Mouse (Mus musculus): Measurements from ENCODE around the gene Cfap57. TPM values are rescaled to one million over a fixed set of nuclear protein-coding genes. Genes with fewer than 3 reads are reported as not detected.
"Not testable (repeated sequence)": the region's sequence is repeated elsewhere in the genome, so short reads cannot be mapped to it uniquely, and the experiment has no call there.

Gene Cfap57
- polyA plus RNA-seq, 1 experiment from 2014 or later, result 0.97 TPM

DNA sequence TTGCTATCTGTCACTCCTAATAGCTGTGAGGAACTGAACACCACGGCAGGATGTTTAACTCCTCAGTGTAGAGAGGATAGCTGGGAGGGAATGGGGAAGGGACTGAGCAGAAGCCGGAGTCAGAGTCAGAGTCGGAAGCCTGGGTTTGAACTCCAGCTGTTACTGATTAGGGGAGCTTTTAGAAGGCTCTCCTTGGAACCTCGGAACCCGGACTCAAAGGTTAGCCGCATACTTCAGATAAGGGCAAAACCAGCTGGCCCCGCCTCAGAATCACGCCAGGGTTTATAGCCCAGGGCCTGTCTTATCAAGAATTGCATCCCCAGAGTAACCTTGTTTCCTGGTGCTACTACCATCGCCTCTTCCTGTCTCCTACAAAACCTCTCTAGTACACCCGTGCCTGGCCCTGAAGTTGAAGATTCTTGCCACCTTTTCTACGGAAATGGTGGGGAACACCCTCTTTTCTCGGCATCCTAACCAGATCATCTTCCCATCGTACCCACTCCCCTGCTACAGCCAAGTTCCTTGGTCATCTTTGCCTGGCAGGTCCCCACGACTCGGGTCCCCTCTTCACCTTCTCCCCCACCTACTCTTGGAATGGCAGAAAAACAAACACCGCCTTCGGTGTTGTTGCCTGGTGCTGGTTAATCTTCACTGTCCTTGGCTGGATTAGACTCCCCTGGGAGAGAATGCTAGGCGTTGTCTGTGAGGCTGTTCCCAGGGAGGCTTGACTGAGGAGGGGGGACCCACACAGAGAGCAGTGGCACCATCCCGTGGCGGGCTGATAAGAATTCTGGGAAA, 103.7 kb downstream of the Cfap57 start:
- WGBS, result 17% methylated on average over 20 of the region's 20 CpGs
- Histone ChIP-seq H3K27me3 (replicated peaks; ENCODE audit: control insufficient read depth, insufficient read depth, low read length) (no peaks in the 10 kb centered on the region), H3K9me3 (ENCODE audit: control insufficient read depth, low read length) (no peaks in the 10 kb centered on the region), H3K36me3 (ENCODE audit: control insufficient read depth, insufficient read depth, low read length) (no peaks in the 10 kb centered on the region), H3K9ac (ENCODE audit: low read depth, low read length) (peak overlapping the region; percentile 52), H3K27ac (ENCODE audit: low read length) (peak overlapping the region; percentile 95), H3K4me2 (ENCODE audit: low read depth, low read length) (peak overlapping the region; percentile 38), H3K4me1 (ENCODE audit: control insufficient read depth, insufficient read depth, low read length) (peaks cover 12% of the 10 kb centered on the region; the same call in 1 of the 2 replicates), H3K4me3 (ENCODE audit: low read length) (peak overlapping the region; percentile 7; the same call in 1 of the 2 replicates)
- ATAC-seq, result peak; percentile 92

DNA sequence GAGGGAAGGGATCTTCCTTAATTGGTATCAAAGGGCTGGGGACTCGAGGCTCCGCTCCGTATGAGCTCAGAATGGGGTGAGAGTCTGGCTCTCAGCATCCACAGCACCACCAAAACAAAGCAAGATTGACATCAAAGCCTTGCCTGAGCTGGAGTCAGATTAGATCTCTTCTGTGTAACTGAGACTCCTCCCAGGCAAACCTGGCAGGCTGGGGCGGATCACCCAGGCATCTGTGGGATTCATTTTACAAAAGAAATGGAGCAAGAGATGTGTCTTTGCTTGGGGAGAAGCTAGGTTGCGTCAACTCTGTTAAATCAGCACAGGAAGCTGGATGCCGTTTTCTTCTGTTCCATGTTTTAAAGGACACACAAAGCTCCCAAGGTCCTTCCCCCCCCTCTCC, 111.5 kb downstream of the Cfap57 start:
- H3K36me3 ChIP-seq (ENCODE audit: control insufficient read depth, insufficient read depth, low read length), result no peaks in the 10 kb centered on the region
- H3K9ac ChIP-seq (ENCODE audit: low read depth, low read length), result no peak overlapping the region
- WGBS, result 27% methylated on average over 6 of the region's 6 CpGs
- no peak overlapping the region for H3K4me3 ChIP-seq (ENCODE audit: low read length)
- H3K27me3 ChIP-seq (replicated peaks; ENCODE audit: control insufficient read depth, insufficient read depth, low read length), result no peaks in the 10 kb centered on the region
- H3K4me1 ChIP-seq (ENCODE audit: control insufficient read depth, insufficient read depth, low read length), result peaks cover 3% of the 10 kb centered on the region; the same call in 1 of the 2 replicates
- no peak overlapping the region for H3K4me2 ChIP-seq (ENCODE audit: low read depth, low read length)
- ATAC-seq, result no peak
- H3K9me3 ChIP-seq (ENCODE audit: control insufficient read depth, low read length), result no peaks in the 10 kb centered on the region
- H3K27ac ChIP-seq (ENCODE audit: low read length), result no peak overlapping the region

DNA sequence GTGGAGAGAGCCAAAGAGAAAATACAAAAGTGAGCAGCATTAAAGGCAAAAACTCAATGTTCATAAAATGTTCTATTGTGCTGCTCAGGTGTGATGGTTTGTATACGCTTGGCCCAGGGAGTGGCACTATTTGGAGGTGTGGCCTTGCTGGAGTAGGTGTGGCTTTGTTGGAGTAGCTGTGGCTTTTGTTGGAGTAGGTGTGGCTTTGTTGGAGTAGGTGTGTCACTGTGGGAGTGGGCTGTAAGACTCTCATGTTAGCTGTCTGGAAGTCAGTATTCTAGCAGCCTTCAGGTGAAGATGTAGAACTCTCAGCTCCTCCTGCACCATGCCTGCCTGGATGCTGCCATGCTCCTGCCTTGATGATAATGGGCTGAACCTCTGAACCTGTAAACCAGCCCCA, 113.4 kb downstream of the Cfap57 start:
- not testable (repeated sequence) for H3K9ac ChIP-seq (ENCODE audit: low read depth, low read length); H3K9me3 ChIP-seq (ENCODE audit: control insufficient read depth, low read length); ATAC-seq; H3K27me3 ChIP-seq (replicated peaks; ENCODE audit: control insufficient read depth, insufficient read depth, low read length); H3K4me3 ChIP-seq (ENCODE audit: low read length); H3K4me2 ChIP-seq (ENCODE audit: low read depth, low read length); H3K27ac ChIP-seq (ENCODE audit: low read length); H3K4me1 ChIP-seq (ENCODE audit: control insufficient read depth, insufficient read depth, low read length); H3K36me3 ChIP-seq (ENCODE audit: control insufficient read depth, insufficient read depth, low read length)
- WGBS, result 57% methylated on average over 1 of the region's 1 CpGs

DNA sequence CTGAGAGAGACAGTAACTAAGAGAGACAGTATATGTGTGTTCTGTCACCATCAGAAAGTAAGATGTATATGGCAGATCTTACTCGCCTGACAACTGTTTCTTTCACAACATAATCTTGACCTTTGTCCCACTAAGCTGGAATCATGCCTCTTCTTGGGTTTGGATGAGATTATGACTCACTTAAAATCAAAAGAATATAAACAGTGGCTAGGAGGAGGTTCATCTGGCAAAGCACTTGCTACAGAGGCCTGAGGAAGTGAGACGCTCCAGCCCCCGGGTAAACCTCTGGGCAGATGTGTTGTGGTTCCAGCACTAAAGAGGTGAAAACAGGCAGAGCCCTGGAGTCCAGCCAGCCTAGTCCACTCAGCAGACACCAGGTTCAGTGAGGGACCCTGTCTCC, 115.0 kb downstream of the Cfap57 start:
- Histone ChIP-seq H3K27ac (ENCODE audit: low read length) (no peak overlapping the region), H3K4me2 (ENCODE audit: low read depth, low read length) (no peak overlapping the region), H3K4me1 (ENCODE audit: control insufficient read depth, insufficient read depth, low read length) (peaks cover 3% of the 10 kb centered on the region; the same call in 1 of the 2 replicates), H3K36me3 (ENCODE audit: control insufficient read depth, insufficient read depth, low read length) (no peaks in the 10 kb centered on the region), H3K9ac (ENCODE audit: low read depth, low read length) (no peak overlapping the region), H3K9me3 (ENCODE audit: control insufficient read depth, low read length) (no peaks in the 10 kb centered on the region), H3K4me3 (ENCODE audit: low read length) (no peak overlapping the region), H3K27me3 (replicated peaks; ENCODE audit: control insufficient read depth, insufficient read depth, low read length) (no peaks in the 10 kb centered on the region)
- WGBS, result 31% methylated on average over 3 of the region's 3 CpGs
- ATAC-seq, result peak; percentile 28; the same call in 1 of the 2 replicates

Other genes with a start within 250 kb of the Cfap57 start
- gene Szt2, start 211.5 kb downstream of the Cfap57 start, polyA plus RNA-seq (2015; fragmentation: Nextera tagmentation; extraction: Ambion mirVana), result 4.5 and 4.7 TPM in 2 replicates
- 96.6 and 107 TPM in 2 replicates for gene Med8, start 211.4 kb downstream of the Cfap57 start, polyA plus RNA-seq (2015; fragmentation: Nextera tagmentation; extraction: Ambion mirVana)
- 253 and 273 TPM in 2 replicates for gene Elovl1, start 192.7 kb downstream of the Cfap57 start, polyA plus RNA-seq (2015; fragmentation: Nextera tagmentation; extraction: Ambion mirVana)
- gene Cdc20, start 183.4 kb downstream of the Cfap57 start, polyA plus RNA-seq (2015; fragmentation: Nextera tagmentation; extraction: Ambion mirVana), result 201 and 226 TPM in 2 replicates
- gene Mpl, start 163.3 kb downstream of the Cfap57 start, polyA plus RNA-seq (2015; fragmentation: Nextera tagmentation; extraction: Ambion mirVana), result 0.11 and 0.32 TPM in 2 replicates
- 21.3 and 21.8 TPM in 2 replicates for gene Tie1, start 130.7 kb downstream of the Cfap57 start, polyA plus RNA-seq (2015; fragmentation: Nextera tagmentation; extraction: Ambion mirVana)
- 104 and 121 TPM in 2 replicates for gene 2610528J11Rik, start 93.8 kb downstream of the Cfap57 start, polyA plus RNA-seq (2015; fragmentation: Nextera tagmentation; extraction: Ambion mirVana)
- 20.0 and 20.1 TPM in 2 replicates for gene Tmem125, start 76.7 kb downstream of the Cfap57 start, polyA plus RNA-seq (2015; fragmentation: Nextera tagmentation; extraction: Ambion mirVana)
- gene Ebna1bp2, start within 50 bp of the Cfap57 start, polyA plus RNA-seq (2015; fragmentation: Nextera tagmentation; extraction: Ambion mirVana), result 105 and 118 TPM in 2 replicates
- gene Olfr62, start 38.2 kb upstream of the Cfap57 start, polyA plus RNA-seq (2015; fragmentation: Nextera tagmentation; extraction: Ambion mirVana), result not detected in 2 replicates
- gene Olfr1342, start 72.0 kb upstream of the Cfap57 start, polyA plus RNA-seq (2015; fragmentation: Nextera tagmentation; extraction: Ambion mirVana), result not detected in 2 replicates
- not detected in 2 replicates for gene Olfr1341, start 82.7 kb upstream of the Cfap57 start, polyA plus RNA-seq (2015; fragmentation: Nextera tagmentation; extraction: Ambion mirVana)
- not detected in 2 replicates for gene Olfr1340, start 99.4 kb upstream of the Cfap57 start, polyA plus RNA-seq (2015; fragmentation: Nextera tagmentation; extraction: Ambion mirVana)
- not detected in 2 replicates for gene Olfr1339, start 111.4 kb upstream of the Cfap57 start, polyA plus RNA-seq (2015; fragmentation: Nextera tagmentation; extraction: Ambion mirVana)
- gene Olfr1338, start 138.0 kb upstream of the Cfap57 start, polyA plus RNA-seq (2015; fragmentation: Nextera tagmentation; extraction: Ambion mirVana), result not detected in 2 replicates
- gene Olfr1337, start 161.8 kb upstream of the Cfap57 start, polyA plus RNA-seq (2015; fragmentation: Nextera tagmentation; extraction: Ambion mirVana), result not detected in 2 replicates
- gene Olfr1335, start 189.2 kb upstream of the Cfap57 start, polyA plus RNA-seq (2015; fragmentation: Nextera tagmentation; extraction: Ambion mirVana), result not detected in 2 replicates
- gene Olfr1333, start 215.5 kb upstream of the Cfap57 start, polyA plus RNA-seq (2015; fragmentation: Nextera tagmentation; extraction: Ambion mirVana), result not detected in 2 replicates
- gene Olfr1331, start 243.9 kb upstream of the Cfap57 start, polyA plus RNA-seq (2015; fragmentation: Nextera tagmentation; extraction: Ambion mirVana), result not detected in 2 replicates

All from intestine, embryonic 16.5 days (tissue).